In genomic region chr7:130205140-130205539, GRCm38 (mm10) we compare ENCODE assay signal across 22 mouse cellular contexts.
A peak's percentile ranks its signal among the peaks of the same experiment; 100 is the strongest.
DNase-seq lines count a peak whose midpoint lies in the region; ATAC-seq and TF ChIP-seq lines count a peak whose summit lies in the region.
"Had no signal": no experiment of that assay in that cellular context is flagged by ENCODE, and none has a peak within 500 bp of the region (broad histone marks: within the 10 kb centered on the region; RNA-seq: fewer than 3 reads in every experiment).

No protein-coding gene starts in this region.

- no peak overlapping the region for H3K4me3 ChIP-seq in forebrain, embryonic 10.5 days
- no peak overlapping the region for H3K4me3 ChIP-seq in forebrain, embryonic 15.5 days
- H3K4me3 ChIP-seq in kidney, postnatal 0 days (replicated peaks; ENCODE audit: low read depth, low read length), result no peak overlapping the region
- no peak overlapping the region for H3K4me3 ChIP-seq in embryonic facial prominence, embryonic 15.5 days (replicated peaks)
- H3K4me3 ChIP-seq in stomach, embryonic 15.5 days (replicated peaks), result no peak overlapping the region
- H3K4me3 ChIP-seq: erythroblast, embryonic 14.5 days; liver, embryonic 15.5 days; megakaryocyte, embryonic 14.5 days had no signal

- no peak for ATAC-seq in forebrain, embryonic 15.5 days (replicated peaks)
- ATAC-seq in kidney, postnatal 0 days (replicated peaks; ENCODE audit: low FRiP score, low read depth), result no peak
- no peak for ATAC-seq in embryonic facial prominence, embryonic 15.5 days (ENCODE audit: insufficient number of reproducible peaks, low FRiP score, low TSS enrichment, low read depth)
- ATAC-seq in stomach, embryonic 15.5 days (ENCODE audit: insufficient read depth, low FRiP score, low read depth), result no peak
- ATAC-seq: activated CD4-positive, CD25-positive, alpha-beta regulatory T cell, adult 4 months; midbrain, embryonic 16.5 days; Patski had no signal

- peaks cover under 1% of the 10 kb centered on the region; the same call in 1 of the 2 replicates for H3K27me3 ChIP-seq in forebrain, embryonic 10.5 days (ENCODE audit: poor library complexity, severe bottlenecking)
- no peaks in the 10 kb centered on the region for H3K27me3 ChIP-seq in forebrain, embryonic 15.5 days
- H3K27me3 ChIP-seq in kidney, postnatal 0 days (ENCODE audit: insufficient read depth, low read length), result no peaks in the 10 kb centered on the region
- no peaks in the 10 kb centered on the region for H3K27me3 ChIP-seq in embryonic facial prominence, embryonic 15.5 days
- H3K27me3 ChIP-seq in stomach, embryonic 15.5 days (replicated peaks), result no peaks in the 10 kb centered on the region
- H3K27me3 ChIP-seq: liver, embryonic 15.5 days; megakaryocyte, embryonic 14.5 days; Patski had no signal

- peaks cover 61% of the 10 kb centered on the region for H3K4me1 ChIP-seq in forebrain, embryonic 10.5 days
- H3K4me1 ChIP-seq in forebrain, embryonic 15.5 days, result peaks cover 22% of the 10 kb centered on the region
- peaks cover 30% of the 10 kb centered on the region for H3K4me1 ChIP-seq in kidney, postnatal 0 days (replicated peaks; ENCODE audit: insufficient read depth, low read length)
- peaks cover 60% of the 10 kb centered on the region for H3K4me1 ChIP-seq in embryonic facial prominence, embryonic 15.5 days
- peaks cover 21% of the 10 kb centered on the region; the same call in 1 of the 2 replicates for H3K4me1 ChIP-seq in stomach, embryonic 15.5 days
- H3K4me1 ChIP-seq: liver, embryonic 15.5 days; megakaryocyte, embryonic 14.5 days had no signal

- WGBS in forebrain, embryonic 10.5 days, result 85% methylated on average over 7 of the region's 7 CpGs
- WGBS in forebrain, embryonic 15.5 days, result 79% methylated on average over 7 of the region's 7 CpGs
- WGBS in kidney, postnatal 0 days, result 83% methylated on average over 7 of the region's 7 CpGs
- WGBS in embryonic facial prominence, embryonic 15.5 days, result 33% methylated on average over 7 of the region's 7 CpGs
- WGBS in stomach, embryonic 15.5 days, result 74% methylated on average over 7 of the region's 7 CpGs

- no peak for DNase-seq in forebrain, embryonic 10.5 days (ENCODE audit: extremely low spot score, low spot score)
- DNase-seq in kidney, postnatal 0 days (ENCODE audit: low spot score), result no peak
- DNase-seq in kidney, adult 18-20 months, result no peak
- no peak for DNase-seq in neural tube, embryonic 10.5 days (ENCODE audit: extremely low spot score, low spot score)
- DNase-seq in right cerebral cortex, postnatal 14 days, result no peak
- DNase-seq: adrenal gland, postnatal 10 days; cerebellum, adult 11 months; cerebellum, postnatal 10 days; heart, adult 18-20 months; heart, postnatal 4 days; kidney, adult 2 months; lung, postnatal 10 days; thymus, postnatal 14 days had no signal

- peaks cover 49% of the 10 kb centered on the region for H3K36me3 ChIP-seq in forebrain, embryonic 10.5 days (replicated peaks)
- H3K36me3 ChIP-seq in forebrain, embryonic 15.5 days, result no peaks in the 10 kb centered on the region
- H3K36me3 ChIP-seq in kidney, postnatal 0 days (ENCODE audit: insufficient read depth, low read length), result no peaks in the 10 kb centered on the region
- peaks cover 12% of the 10 kb centered on the region; the same call in 1 of the 2 replicates for H3K36me3 ChIP-seq in embryonic facial prominence, embryonic 15.5 days
- 0 out of 2 replicates have a peak, but pooled peaks cover 4% of the 10 kb centered on the region for H3K36me3 ChIP-seq in stomach, embryonic 15.5 days
- H3K36me3 ChIP-seq: liver, embryonic 15.5 days had no signal

- no peak for TF ChIP-seq CTCF in kidney, postnatal 0 days (IDR thresholded peaks at IDR 0.05; ENCODE audit: low read depth)

- no peaks in the 10 kb centered on the region for H3K9me3 ChIP-seq in forebrain, embryonic 10.5 days
- no peaks in the 10 kb centered on the region for H3K9me3 ChIP-seq in forebrain, embryonic 15.5 days
- H3K9me3 ChIP-seq in kidney, postnatal 0 days (replicated peaks; ENCODE audit: low read length), result no peaks in the 10 kb centered on the region
- no peaks in the 10 kb centered on the region for H3K9me3 ChIP-seq in embryonic facial prominence, embryonic 15.5 days (replicated peaks)
- no peaks in the 10 kb centered on the region for H3K9me3 ChIP-seq in stomach, embryonic 15.5 days
- H3K9me3 ChIP-seq: liver, embryonic 15.5 days had no signal

- H3K27ac ChIP-seq in forebrain, embryonic 10.5 days, result peak overlapping the region; percentile 73
- no peak overlapping the region for H3K27ac ChIP-seq in forebrain, embryonic 15.5 days (replicated peaks)
- peak overlapping the region; percentile 64; the same call in 1 of the 2 replicates for H3K27ac ChIP-seq in kidney, postnatal 0 days
- peak overlapping the region; percentile 85 for H3K27ac ChIP-seq in embryonic facial prominence, embryonic 15.5 days (replicated peaks)
- peak overlapping the region; percentile 55; the same call in 1 of the 2 replicates for H3K27ac ChIP-seq in stomach, embryonic 15.5 days
- H3K27ac ChIP-seq: liver, embryonic 15.5 days had no signal

- H3K9ac ChIP-seq in forebrain, embryonic 15.5 days (replicated peaks), result no peak overlapping the region
- H3K9ac ChIP-seq in kidney, postnatal 0 days (ENCODE audit: low read depth, low read length), result no peak overlapping the region
- H3K9ac ChIP-seq in embryonic facial prominence, embryonic 15.5 days, result no peak overlapping the region
- H3K9ac ChIP-seq in stomach, embryonic 15.5 days, result no peak overlapping the region
- H3K9ac ChIP-seq: liver, embryonic 15.5 days had no signal

- H3K4me2 ChIP-seq in forebrain, embryonic 15.5 days (replicated peaks), result no peak overlapping the region
- H3K4me2 ChIP-seq in kidney, postnatal 0 days (ENCODE audit: low read length), result no peak overlapping the region
- H3K4me2 ChIP-seq in embryonic facial prominence, embryonic 15.5 days (replicated peaks), result no peak overlapping the region
- no peak overlapping the region for H3K4me2 ChIP-seq in stomach, embryonic 15.5 days
- H3K4me2 ChIP-seq: liver, embryonic 15.5 days had no signal
